Mouse (Mus musculus) embryo, embryonic 9.5 days (tissue): ENCODE measurements around the gene Scnm1.

ENCODE experiments used
- DNase-seq: peaks from one replicate; pipeline ENCODE4 v3.0.0-alpha.2; 2017; ENCODE audit errors: extremely low spot score

The Scnm1 gene

GRCm38 (mm10) chr3:95133680-95134101, at the start of gene Scnm1, which contains the start of gene Lysmd1:
Gene Scnm1 (minus strand): TSS chr3:95134011.
Gene Lysmd1 (plus strand): TSS chr3:95134088.
- peak; percentile 87 for DNase-seq

GRCm38 (mm10) chr3:95181841-95182240, 48.0 kb upstream of the Scnm1 start:
- no peak for DNase-seq

GRCm38 (mm10) chr3:95179890-95180289, 46.1 kb upstream of the Scnm1 start:
- DNase-seq = no peak

- no peak for DNase-seq
Observed at GRCm38 (mm10) chr3:95178948-95179347, 45.1 kb upstream of the Scnm1 start.

GRCm38 (mm10) chr3:95177583-95177982, 43.8 kb upstream of the Scnm1 start:
- DNase-seq = no peak

- DNase-seq = no peak
Observed at GRCm38 (mm10) chr3:95176500-95176899, 42.7 kb upstream of the Scnm1 start.

- DNase-seq = peak; percentile 88
Observed at GRCm38 (mm10) chr3:95174011-95174592, 40.3 kb upstream of the Scnm1 start.

GRCm38 (mm10) chr3:95173256-95173949, 39.6 kb upstream of the Scnm1 start:
- peak; percentile 42 for DNase-seq

GRCm38 (mm10) chr3:95172526-95173255, 38.9 kb upstream of the Scnm1 start:
- peak; percentile 18 for DNase-seq

GRCm38 (mm10) chr3:95171105-95171504, 37.3 kb upstream of the Scnm1 start:
- DNase-seq = no peak

GRCm38 (mm10) chr3:95169996-95170395, 36.2 kb upstream of the Scnm1 start:
- DNase-seq = no peak

GRCm38 (mm10) chr3:95164840-95165239, 31.0 kb upstream of the Scnm1 start:
- DNase-seq = no peak

- no peak for DNase-seq
Observed at GRCm38 (mm10) chr3:95164256-95164550, 30.4 kb upstream of the Scnm1 start.

GRCm38 (mm10) chr3:95163419-95164255, 29.8 kb upstream of the Scnm1 start:
- no peak for DNase-seq

GRCm38 (mm10) chr3:95162345-95162628, 28.5 kb upstream of the Scnm1 start:
- no peak for DNase-seq

- DNase-seq = no peak
Observed at GRCm38 (mm10) chr3:95161618-95162344, 28.0 kb upstream of the Scnm1 start.

- DNase-seq = peak; percentile 52
Observed at GRCm38 (mm10) chr3:95161041-95161551, 27.3 kb upstream of the Scnm1 start.

GRCm38 (mm10) chr3:95159987-95160963, 26.5 kb upstream of the Scnm1 start, which contains the start of gene Sema6c:
Gene Sema6c (plus strand): TSS chr3:95160457.
- peak; percentile 90 for DNase-seq

GRCm38 (mm10) chr3:95159511-95159986, 25.7 kb upstream of the Scnm1 start:
- DNase-seq = no peak

GRCm38 (mm10) chr3:95153874-95154273, 20.1 kb upstream of the Scnm1 start:
- DNase-seq = no peak
